Mouse (Mus musculus) heart, postnatal 0 days (tissue): ENCODE data around the gene Atp7a. TPM values are rescaled to one million over a fixed set of nuclear protein-coding genes. Genes with fewer than 3 reads are reported as not detected.

ENCODE experiments used
- ATAC-seq: fragments of 200-750 bp; cut with Nextera tagmentation; 2 replicates; pipeline ENCODE4 v1.8.0; 2017; ENCODE audit warnings: low read depth, moderate number of reproducible peaks, moderate library complexity; ENCODE audit not compliant: insufficient read depth
- DNase-seq: peaks from one replicate; pipeline ENCODE4 v3.0.0-alpha.2; 2016; ENCODE audit warnings: low spot score
- H3K27ac ChIP-seq: fragments of 300-500 bp; sonication (generic); 2 replicates; pipeline ENCODE4 v1.5.1; 2014; ENCODE audit warnings: low read depth, mild to moderate bottlenecking
- H3K27me3 ChIP-seq: fragments of 300-500 bp; sonication (generic); 2 replicates; pipeline ENCODE4 v1.6.1; 2014; ENCODE audit warnings: low read length, mixed read lengths; ENCODE audit not compliant: control insufficient read depth, insufficient read depth
- H3K36me3 ChIP-seq: fragments of 300-500 bp; sonication (generic); replicated peaks from 2 replicates; pipeline ENCODE4 v1.6.1; 2014; ENCODE audit warnings: low read length, mixed read lengths; ENCODE audit not compliant: control insufficient read depth, insufficient read depth
- H3K4me1 ChIP-seq: fragments of 300-500 bp; sonication (generic); 2 replicates; pipeline ENCODE4 v1.6.1; 2014; ENCODE audit warnings: antibody characterized with exemption; ENCODE audit not compliant: control insufficient read depth, insufficient read depth
- H3K4me2 ChIP-seq: fragments of 300-500 bp; sonication (generic); 2 replicates; pipeline ENCODE4 v1.6.1; 2014; ENCODE audit warnings: low read depth, mild to moderate bottlenecking, low read length, moderate library complexity
- H3K4me3 ChIP-seq: fragments of 300-500 bp; sonication (generic); 2 replicates; pipeline ENCODE4 v1.5.1; 2014; ENCODE audit warnings: low read depth, low read length
- H3K9ac ChIP-seq: fragments of 300-500 bp; sonication (generic); replicated peaks from 2 replicates; pipeline ENCODE4 v1.6.1; 2014; ENCODE audit warnings: low read depth, low read length, mixed read lengths
- H3K9me3 ChIP-seq: fragments of 300-500 bp; sonication (generic); replicated peaks from 2 replicates; pipeline ENCODE4 v1.6.1; 2016; ENCODE audit warnings: low read length; ENCODE audit not compliant: control insufficient read depth
- CTCF ChIP-seq: IDR thresholded peaks from 2 replicates; pipeline ENCODE4 v1.5.1; 2016; ENCODE audit warnings: antibody characterized with exemption, control low read depth, low read depth
- EP300 ChIP-seq: IDR thresholded peaks from 2 replicates; pipeline ENCODE4 v1.6.1; 2016; ENCODE audit warnings: antibody characterized with exemption, low read depth
- WGBS: fragments of 180-500 bp; shearing (Covaris S2); extraction: QIAGEN DNeasy Blood & Tissue Kit; methylation state at CpG from one replicate; pipeline ENCODE4 v1.1.7; 2014; 5-methylcytosine and 5-hydroxymethylcytosine counted together
- polyA plus RNA-seq: library from polyadenylated mRNA; unstranded; fragments of >200 nt; fragmentation: Nextera tagmentation; extraction: Ambion mirVana; gene quantifications from 2 replicates; pipeline ENCODE4 v1.2.1, GENCODE M21; 2015
- total RNA-seq: library from RNA; depleted of rRNA; stranded (reverse); fragments of >200 nt; gene quantifications from 2 replicates; pipeline ENCODE4 v1.2.3, GENCODE M21; 2014; ENCODE audit warnings: low replicate concordance

Atp7a gene
- total and polyA plus RNA-seq, 2 experiments from 2014 or later = 5.4 to 16.9 TPM

DNA sequence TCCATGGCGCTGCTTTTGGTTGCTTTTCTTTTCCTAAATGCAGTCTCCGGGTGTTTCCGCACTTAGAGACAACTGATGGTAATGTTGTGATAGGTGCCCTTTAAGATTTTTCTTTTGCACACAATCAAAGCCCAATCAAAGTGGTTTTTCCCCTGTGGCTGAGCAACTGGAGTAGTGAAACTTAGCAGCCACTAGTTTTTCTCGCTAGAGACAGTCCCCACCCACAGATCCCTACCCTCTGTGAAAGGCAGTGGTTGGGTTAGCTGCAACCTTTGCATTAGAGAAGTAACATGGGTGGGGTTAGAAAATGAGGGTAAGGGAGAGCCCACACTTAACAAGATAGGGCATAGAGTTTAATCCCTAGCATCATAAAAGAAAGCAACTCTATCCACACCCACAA, 108.4 kb downstream of the Atp7a start:
- no peak overlapping the region for H3K4me3 ChIP-seq
- whole genome bisulfite sequencing = 74% methylated on average over 4 of the region's 4 CpGs
- H3K9me3 ChIP-seq = no peaks in the 10 kb centered on the region
- H3K4me1 ChIP-seq = no peaks in the 10 kb centered on the region
- no peak overlapping the region for H3K9ac ChIP-seq
- no peak for DNase-seq
- no peaks in the 10 kb centered on the region for H3K36me3 ChIP-seq
- no peak for ATAC-seq
- H3K27me3 ChIP-seq = no peaks in the 10 kb centered on the region
- TF ChIP-seq CTCF = no peak
- TF ChIP-seq EP300 = no peak
- H3K4me2 ChIP-seq = peak overlapping the region; percentile 37; the same call in 1 of the 2 replicates
- H3K27ac ChIP-seq = no peak overlapping the region

DNA sequence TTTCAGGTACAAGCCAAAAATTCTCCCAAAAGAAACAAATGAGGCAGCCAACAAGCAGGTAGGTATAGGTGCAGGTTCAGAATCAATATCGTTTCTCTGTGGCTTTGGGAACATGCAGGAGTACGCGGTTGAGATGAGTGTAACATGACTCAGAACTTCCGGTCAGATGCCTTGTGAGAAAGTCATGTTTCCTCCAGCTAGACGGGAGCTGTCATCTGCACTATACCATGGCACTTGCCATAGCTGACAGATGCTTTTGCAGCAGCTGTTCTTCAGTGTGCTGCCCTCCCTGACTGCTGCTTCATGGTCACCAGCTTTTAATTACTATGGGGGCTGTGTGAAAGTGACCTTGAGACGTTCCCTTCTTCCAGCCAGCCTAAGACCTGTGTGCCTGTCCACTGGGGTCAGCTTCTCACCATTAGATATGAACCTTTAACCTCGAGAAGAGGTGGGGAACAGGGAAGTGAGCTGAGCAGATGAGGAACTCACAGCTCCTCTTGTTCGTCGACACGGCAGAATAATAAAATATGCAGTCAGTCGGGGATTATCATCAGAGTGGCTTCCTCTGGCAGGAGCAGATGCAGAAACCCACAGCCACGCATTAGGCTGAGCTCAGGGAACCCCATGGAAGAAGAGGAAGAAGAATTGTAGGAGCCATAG, 109.0 kb downstream of the Atp7a start:
- Histone ChIP-seq H3K4me2 (peak overlapping the region; percentile 37; the same call in 1 of the 2 replicates), H3K4me1 (no peaks in the 10 kb centered on the region), H3K27me3 (no peaks in the 10 kb centered on the region), H3K27ac (no peak overlapping the region), H3K36me3 (no peaks in the 10 kb centered on the region), H3K9me3 (no peaks in the 10 kb centered on the region), H3K9ac (no peak overlapping the region), H3K4me3 (no peak overlapping the region)
- WGBS = 29% methylated on average over 12 of the region's 12 CpGs
- peak; percentile 8 for DNase-seq
- TF ChIP-seq EP300 = no peak
- TF ChIP-seq CTCF = no peak
- ATAC-seq = peak; percentile 27; the same call in 1 of the 2 replicates

DNA sequence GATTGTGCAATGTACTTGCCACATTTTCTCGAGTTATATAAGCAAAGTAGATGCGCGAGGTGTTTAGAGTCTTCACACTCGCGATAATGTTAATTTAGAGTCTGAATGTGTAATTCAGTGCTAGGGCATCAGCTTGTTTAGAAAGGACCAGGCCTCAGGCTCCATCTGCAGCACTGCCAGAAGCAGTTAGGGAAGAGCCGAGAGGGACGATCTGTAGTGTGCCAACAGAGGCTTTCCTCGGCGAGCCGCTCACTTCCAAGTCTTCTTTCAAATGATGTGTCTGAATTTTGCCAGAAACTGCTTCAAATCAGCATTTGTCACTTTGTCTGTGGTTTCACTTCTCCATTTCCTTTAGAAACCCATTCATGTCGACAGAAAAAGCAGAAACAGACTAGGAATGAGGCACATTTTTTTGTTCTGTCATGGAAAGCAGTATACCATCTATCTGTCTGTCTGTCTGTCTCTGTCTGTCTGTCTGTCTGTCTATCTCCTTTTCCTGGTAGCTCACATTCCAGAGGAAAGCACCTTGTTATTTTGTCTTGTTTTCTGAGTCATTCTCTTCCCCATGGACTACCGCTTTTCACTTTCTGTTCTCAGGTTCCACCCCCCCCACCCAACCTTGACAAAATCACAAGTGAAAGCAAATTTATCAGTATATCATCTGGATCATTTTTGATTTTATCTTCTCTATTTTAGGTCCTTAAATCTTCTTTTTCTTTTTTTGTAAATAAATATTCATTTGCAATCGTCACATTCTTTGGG, 112.4 kb downstream of the Atp7a start:
- DNase-seq = no peak
- no peak for ATAC-seq
- 71% methylated on average over 13 of the region's 13 CpGs for WGBS

DNA sequence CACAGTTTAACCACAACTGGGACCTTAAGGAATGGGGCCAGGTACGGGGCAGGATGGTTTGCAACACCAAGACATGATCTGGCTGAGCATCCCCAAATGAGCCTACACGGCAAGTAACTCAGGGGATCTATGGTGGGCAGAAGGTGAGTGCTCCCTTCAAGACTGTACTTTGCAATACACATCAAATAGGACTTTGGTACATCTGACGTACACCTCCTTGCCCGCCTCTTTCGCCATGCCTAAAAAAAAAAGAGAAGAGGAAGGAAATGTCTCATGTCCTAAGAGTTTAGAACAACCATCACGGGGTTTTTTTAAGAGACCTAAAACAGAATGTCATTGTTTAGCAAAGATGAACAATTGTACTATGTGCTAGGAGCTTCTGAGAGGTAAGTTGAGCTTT, 115.9 kb downstream of the Atp7a start, which contains the start of gene Tlr13:
TSS of gene Tlr13 (plus strand) at position 269 of the 400 bp plus-strand sequence.
- WGBS = 75% methylated on average over 6 of the region's 6 CpGs
- no peak within 1 kb of the TSS for H3K4me3 ChIP-seq

More for the DNA sequence above, 112.4 kb downstream of the Atp7a start:
- Histone ChIP-seq H3K4me1 (no peaks in the 10 kb centered on the region), H3K4me3 (no peak overlapping the region), H3K36me3 (no peaks in the 10 kb centered on the region), H3K27me3 (no peaks in the 10 kb centered on the region), H3K9ac (no peak overlapping the region), H3K4me2 (no peak overlapping the region), H3K27ac (no peak overlapping the region), H3K9me3 (no peaks in the 10 kb centered on the region)
- no peak for TF ChIP-seq CTCF
- TF ChIP-seq EP300 = no peak

DNA sequence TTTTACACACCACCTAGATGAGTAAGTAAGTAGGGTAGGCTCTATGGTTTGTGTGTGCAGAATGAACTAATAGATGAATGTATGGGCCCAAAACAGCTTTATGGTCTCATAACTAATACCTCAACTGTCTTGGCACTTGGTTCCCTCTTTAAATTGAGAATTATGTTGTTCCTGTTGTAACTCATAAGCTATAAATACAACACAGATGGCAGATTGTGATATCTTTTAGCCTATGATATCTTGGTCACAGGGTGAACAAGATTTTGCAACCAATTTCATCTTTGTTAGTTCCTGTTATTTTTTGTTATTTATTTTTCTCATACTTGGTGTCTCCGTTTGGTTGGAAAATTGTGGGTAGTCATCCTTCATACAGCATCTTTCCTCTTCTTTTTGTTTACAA, 121.1 kb downstream of the Atp7a start:
- no peak for TF ChIP-seq EP300
- no peak for TF ChIP-seq CTCF
- no peaks in the 10 kb centered on the region for H3K27me3 ChIP-seq
- 91% methylated on average over 1 of the region's 1 CpGs for WGBS
- H3K9ac ChIP-seq = no peak overlapping the region
- DNase-seq (no peak), ATAC-seq (no peak)
- no peaks in the 10 kb centered on the region for H3K4me1 ChIP-seq
- no peak overlapping the region for H3K27ac ChIP-seq
- no peaks in the 10 kb centered on the region for H3K36me3 ChIP-seq
- H3K9me3 ChIP-seq = no peaks in the 10 kb centered on the region
- no peak overlapping the region for H3K4me2 ChIP-seq
- no peak overlapping the region for H3K4me3 ChIP-seq

More for the DNA sequence above, 115.9 kb downstream of the Atp7a start, which contains the start of gene Tlr13:
- H3K9ac ChIP-seq = no peak within 1 kb of the TSS
- TF ChIP-seq EP300 (no peak), CTCF (no peak)
- DNase-seq (no peak), ATAC-seq (no peak)
- H3K9me3 ChIP-seq = no peaks in the 10 kb centered on the region
- H3K4me1 ChIP-seq = no peaks in the 10 kb centered on the region
- H3K27me3 ChIP-seq = no peaks in the 10 kb centered on the region
- no peak within 1 kb of the TSS for H3K27ac ChIP-seq
- H3K36me3 ChIP-seq = no peaks in the 10 kb centered on the region
- no peak within 1 kb of the TSS for H3K4me2 ChIP-seq
